Mouse (Mus musculus) cerebellum, adult 2 months (tissue): ENCODE measurements around the gene Eif4a2.

Experiments used
- CTCF ChIP-seq: fragments of 200-500 bp; IDR thresholded peaks from 2 replicates; pipeline ENCODE4 v1.5.1; 2011; ENCODE audit warnings: low read depth, mild to moderate bottlenecking, control low read depth, low read length, moderate library complexity, borderline replicate concordance; ENCODE audit not compliant: insufficient read depth
- POLR2A ChIP-seq: fragments of 200-500 bp; IDR thresholded peaks from 2 replicates; pipeline ENCODE4 v1.6.1; 2011; ENCODE audit warnings: low read length, control low read depth, borderline replicate concordance; ENCODE audit not compliant: insufficient read depth

- TF ChIP-seq CTCF = no peak
- TF ChIP-seq POLR2A = no peak
Measured at GRCm38 (mm10) chr16:23102340-23103037, 4.8 kb upstream of the Eif4a2 start.
